Mouse (Mus musculus) layer of hippocampus, adult 9-11 months (tissue): ENCODE data around the gene Wdr95.
"Not testable (repeated sequence)": the region's sequence is repeated elsewhere in the genome, so short reads cannot be mapped to it uniquely, and the experiment has no call there.

ENCODE experiments used
- DNase-seq: peaks from one replicate; pipeline ENCODE4 v3.0.0; 2022

Gene Wdr95

GRCm38 (mm10) chr5:149520806-149521205 lies 7.7 kb upstream of the Wdr95 start:
- DNase-seq, result no peak

DNA sequence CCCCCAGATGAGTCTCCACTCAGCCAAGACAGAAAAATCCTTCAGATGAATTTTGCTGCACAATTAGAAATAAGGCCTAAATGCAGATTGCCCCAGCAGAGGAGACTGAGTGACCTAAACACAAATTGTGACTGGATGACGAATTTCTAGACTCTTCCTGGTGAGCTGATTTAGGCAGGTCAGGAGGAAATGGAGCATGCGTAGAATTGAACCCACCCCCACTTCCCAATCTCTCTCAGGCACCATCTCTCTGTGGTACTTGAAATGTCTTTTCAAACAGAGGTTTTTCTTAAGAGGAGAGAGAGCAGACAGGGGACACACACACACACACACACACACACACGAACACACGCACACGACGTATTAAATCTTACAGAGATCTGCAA lies 4.6 kb upstream of the Wdr95 start:
- DNase-seq, result no peak

DNA sequence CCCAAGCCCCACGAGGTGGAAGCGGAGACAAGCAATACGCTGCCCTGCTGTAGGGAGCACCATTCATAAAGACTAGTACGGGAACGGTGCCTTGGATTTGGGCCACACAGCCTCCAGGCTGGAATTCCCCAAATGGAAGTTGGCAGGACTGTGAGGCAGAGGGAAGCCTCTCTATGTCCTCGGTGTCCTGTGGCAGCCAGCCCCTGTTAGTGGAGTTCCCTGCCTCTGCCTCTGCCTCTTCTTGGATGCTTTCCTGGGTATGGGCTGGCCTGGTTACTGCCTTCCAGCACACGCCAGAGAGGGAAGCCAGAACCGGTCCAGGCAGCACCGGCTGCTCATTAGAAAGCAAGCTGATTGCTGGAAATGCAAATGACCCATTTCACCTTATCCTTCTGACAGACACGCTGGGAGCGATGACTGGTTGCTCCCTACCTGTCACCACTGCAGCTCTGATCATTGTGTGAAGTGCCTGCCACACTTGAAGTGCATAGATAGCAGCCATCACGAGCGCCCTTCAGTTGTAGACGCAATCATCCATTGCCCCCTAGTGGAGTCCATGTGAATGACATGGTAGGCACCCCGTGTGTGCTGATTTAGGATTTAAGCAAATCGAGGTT lies 4.1 kb upstream of the Wdr95 start:
- DNase-seq, result peak; percentile 90

GRCm38 (mm10) chr5:149525055-149525785 lies 3.3 kb upstream of the Wdr95 start:
- no peak for DNase-seq

- peak; percentile 72 for DNase-seq
Observed at GRCm38 (mm10) chr5:149526467-149526951, 2.0 kb upstream of the Wdr95 start.

DNA sequence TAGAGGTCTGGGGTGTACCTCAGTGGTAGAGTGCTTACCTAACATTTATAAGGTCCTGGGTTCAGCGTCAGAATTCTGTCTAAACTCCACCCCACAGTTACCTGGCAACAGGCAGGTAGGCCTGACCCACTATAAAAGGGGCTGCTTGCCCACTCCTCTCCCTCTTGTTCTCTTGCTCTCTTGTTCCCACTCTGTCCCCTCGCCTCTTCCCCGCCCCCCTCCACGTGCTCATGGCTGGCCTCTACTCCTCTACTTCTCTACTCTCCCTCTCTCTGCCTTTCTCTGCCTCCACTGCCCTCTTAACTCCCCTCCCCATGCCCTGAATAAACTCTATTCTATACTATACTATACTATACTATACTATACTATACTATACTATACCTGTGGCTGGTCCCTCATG lies 1.2 kb upstream of the Wdr95 start:
- DNase-seq, result not testable (repeated sequence)

DNA sequence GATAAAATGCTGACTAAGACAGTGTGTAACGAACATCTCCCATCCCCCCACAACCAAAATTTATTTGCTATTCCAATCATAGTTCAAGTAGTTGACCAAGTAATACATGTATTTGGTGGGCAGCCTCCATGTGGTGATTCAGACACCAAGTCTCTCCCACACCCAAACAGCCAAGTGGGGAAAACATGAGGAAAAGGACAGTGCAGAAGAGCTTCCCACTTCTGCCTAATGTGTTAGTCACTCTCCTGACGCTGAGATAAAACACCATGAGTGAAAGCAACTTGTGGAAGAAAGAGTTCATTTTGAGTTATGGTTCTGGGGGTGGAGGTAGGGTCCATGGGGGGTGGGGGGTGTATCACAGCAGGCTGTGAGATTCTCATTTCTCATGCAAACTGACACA lies 5.4 kb downstream of the Wdr95 start:
- DNase-seq, result no peak

DNA sequence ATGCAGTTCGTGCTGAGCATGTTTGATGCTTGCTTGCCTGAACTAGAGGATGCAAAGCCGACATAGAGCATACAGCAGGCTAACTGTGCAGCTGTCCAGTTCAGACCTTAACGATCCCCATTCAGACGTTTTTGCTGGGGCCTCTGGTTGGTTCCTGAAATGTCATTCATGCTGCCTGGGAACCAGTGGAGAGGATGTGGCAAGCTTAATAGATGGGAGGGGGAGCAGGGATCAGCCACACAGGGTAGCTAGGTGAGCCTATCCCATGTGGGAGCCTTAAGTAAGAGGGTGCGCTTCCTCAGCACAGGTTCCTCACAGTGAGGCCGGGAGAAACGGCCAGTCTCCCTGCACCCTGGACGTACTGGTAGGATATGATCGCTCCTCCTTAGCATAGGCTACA lies 7.5 kb downstream of the Wdr95 start:
- DNase-seq, result no peak

GRCm38 (mm10) chr5:149537796-149538511 lies 9.5 kb downstream of the Wdr95 start:
- peak; percentile 57 for DNase-seq

DNA sequence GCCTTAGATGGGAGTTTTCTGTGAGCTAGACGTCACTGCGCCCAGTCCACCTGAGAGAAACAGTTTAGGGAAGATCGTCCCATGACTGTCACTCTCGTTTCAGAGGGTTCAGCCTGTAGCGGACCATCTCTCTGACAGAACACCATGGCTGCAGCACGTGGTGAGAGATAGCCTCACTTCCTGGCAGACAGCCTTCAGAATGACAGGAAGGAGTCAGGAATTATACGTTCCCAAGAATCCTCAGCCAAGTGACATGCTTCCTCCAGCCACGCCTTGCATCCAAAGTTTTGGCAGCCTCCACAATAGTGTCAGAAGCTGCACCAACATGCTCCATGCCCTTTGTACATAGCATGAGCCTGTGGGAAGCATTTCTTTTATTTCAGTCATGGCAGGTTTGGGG lies 10.1 kb downstream of the Wdr95 start:
- DNase-seq, result no peak

- no peak for DNase-seq
Observed at GRCm38 (mm10) chr5:149539051-149539450, 10.6 kb downstream of the Wdr95 start.

- DNase-seq, result no peak
Observed at GRCm38 (mm10) chr5:149551179-149551578, 22.7 kb downstream of the Wdr95 start.

DNA sequence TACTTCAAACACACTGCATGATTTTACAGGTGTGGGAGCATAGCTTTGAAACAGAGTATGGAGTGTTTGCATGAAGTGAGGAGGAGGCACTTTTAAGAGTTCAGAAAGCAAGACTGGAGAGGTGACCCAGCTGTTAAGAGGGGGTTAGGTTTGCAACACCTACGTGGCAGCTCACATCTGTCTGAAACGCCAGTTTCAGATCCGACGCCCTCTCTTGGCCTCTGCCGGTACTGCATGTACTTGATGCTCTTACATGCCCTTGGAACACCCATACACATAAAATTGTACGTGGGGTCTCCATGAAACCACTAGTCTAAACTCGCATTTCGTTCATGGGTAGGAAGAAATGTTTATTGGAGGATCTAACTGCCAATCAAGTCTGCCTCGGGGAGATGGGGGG lies 24.3 kb downstream of the Wdr95 start:
- no peak for DNase-seq

DNA sequence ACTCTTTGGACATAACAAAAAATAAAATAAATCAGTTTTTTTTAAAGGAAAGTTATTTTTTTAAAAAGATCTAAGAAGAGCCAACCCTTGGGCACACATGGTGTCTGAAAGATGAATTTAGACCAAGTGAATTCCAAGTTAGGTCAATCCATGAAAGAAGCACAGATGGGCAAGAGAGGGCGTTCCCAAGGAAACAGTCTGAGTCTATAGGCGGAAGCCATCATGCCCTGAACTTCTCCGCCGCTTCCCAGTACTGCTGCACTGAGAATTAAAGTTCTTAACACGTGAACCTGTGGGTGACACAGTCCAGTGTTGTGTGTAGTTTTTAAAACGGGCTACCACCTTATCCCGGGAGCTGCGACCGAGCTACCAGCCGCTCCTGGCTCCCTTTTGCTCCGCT lies 24.9 kb downstream of the Wdr95 start:
- no peak for DNase-seq

- no peak for DNase-seq
Observed at GRCm38 (mm10) chr5:149554397-149554796, 25.9 kb downstream of the Wdr95 start.

- DNase-seq, result peak; percentile 78
Observed at GRCm38 (mm10) chr5:149560903-149561588, 32.6 kb downstream of the Wdr95 start.

DNA sequence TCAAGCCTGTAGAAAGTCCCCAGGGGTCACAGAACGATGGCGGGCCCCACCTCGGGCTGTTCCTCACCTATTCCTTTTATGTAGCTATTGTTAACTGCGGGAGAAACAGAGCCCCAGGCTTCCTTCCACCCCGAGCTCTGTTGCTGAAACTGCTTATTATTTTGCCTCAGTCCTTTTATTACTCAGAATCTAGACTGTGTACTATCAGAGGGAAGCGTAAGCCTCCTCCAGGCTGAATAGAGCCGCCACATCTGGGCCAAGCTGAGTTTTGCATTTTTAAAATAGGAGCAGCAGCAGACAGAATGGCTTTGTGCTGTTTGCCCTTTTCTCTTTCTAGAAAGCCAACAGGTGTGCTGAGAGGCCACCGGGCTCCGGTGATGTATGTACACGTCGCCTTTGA lies 37.5 kb downstream of the Wdr95 start:
- DNase-seq, result no peak

- DNase-seq, result peak; percentile 64
Observed at GRCm38 (mm10) chr5:149566957-149567356, 38.5 kb downstream of the Wdr95 start.

DNA sequence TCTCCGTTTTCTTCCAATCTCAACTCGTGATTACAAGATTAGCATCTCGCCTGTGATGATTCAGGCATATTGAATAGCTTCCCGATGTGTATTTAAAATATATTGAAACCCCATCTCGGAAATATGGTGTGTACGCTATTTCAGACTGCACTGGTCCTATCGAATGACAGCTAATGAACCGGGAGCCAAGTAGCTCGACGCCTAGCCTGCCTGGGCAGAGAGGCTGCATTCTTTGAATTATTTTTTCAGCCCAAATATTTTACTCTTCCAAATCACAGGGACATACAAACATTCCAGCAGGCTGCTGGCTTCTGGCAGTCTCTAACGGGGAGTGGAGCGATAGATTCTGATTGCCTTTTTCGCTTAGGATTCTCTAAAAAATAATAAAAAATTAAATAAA lies 40.5 kb downstream of the Wdr95 start:
- no peak for DNase-seq

- peak; percentile 14 for DNase-seq
Observed at GRCm38 (mm10) chr5:149576977-149577376, 48.5 kb downstream of the Wdr95 start.

DNA sequence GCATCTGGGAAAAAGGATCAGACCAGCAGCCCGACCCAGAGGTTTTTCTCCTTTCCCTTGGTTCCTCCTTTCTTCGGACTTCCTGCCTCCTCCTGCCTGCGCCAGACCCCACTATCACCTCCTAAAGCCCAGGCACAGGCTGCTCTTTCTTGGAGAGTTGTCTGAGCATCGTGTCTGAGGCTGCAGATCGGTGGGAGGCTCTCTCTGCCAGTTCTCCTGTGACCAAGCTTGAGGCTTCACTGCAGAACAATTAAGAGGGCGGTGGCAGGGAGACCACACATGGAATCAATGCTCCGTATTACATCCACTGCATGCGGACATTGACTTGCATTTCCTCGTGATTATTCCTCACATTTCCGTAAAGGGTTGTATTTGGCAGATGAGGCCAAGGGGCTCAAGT lies 49.0 kb downstream of the Wdr95 start:
- no peak for DNase-seq

DNA sequence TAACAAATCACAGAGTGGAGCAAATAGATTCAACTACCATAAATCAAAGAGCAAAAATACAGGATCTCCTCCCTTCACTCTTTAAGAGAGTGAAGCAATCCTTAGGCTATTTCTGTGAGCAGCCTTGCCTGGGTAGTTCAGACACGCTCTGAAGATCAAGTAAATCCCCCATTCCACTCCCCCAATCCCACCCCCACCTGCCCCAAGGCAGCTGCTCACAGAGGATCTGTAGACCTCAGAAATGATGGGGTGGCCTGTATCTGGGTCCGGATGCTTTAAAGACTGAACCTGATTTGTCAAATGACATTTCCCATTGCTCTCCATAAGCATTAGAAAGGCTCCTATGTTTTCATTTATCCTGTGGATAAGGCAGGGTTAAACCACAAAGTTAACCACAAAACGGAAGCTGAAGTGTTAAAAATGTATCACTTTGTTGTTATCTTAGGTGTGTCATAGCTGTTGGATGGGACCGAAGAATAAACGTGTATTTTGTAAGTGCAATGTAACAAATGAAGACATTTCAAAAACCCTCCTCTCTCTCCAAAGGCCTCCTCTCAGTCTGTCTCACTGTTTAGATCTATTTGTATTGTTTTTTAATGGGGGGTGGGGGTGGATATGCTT lies 54.3 kb downstream of the Wdr95 start:
- DNase-seq, result no peak

DNA sequence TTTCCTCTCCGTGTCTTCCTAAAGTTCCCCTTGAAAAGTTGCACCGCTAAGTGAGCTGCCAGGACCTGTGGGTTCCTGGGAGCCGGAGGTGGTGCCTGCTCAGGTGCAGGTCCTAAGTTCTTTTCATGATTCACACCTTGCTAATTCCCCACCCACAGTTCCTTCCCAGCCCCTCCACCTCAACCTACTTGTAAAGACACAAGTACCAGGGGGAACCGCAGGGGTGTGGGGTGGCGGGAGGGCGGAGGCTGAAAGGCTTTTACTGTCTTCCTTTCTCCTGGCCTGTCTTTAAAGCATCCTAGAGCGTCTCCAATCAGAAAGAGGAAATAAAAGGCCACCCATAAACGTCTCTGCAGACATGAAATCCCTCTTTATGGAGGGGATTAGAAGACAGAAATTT lies 55.0 kb downstream of the Wdr95 start:
- no peak for DNase-seq
